Mouse (Mus musculus) midbrain, postnatal 0 days (tissue): ENCODE results near the gene Aqp9. TPM values are rescaled to one million over a fixed set of nuclear protein-coding genes. Genes with fewer than 3 reads are reported as not detected.

Source experiments
- ATAC-seq: fragments of 200-750 bp; cut with Nextera tagmentation; 2 replicates; pipeline ENCODE4 v1.8.0; 2017; ENCODE audit warnings: moderate number of reproducible peaks, mild to moderate bottlenecking, moderate TSS enrichment, moderate library complexity; ENCODE audit not compliant: low FRiP score
- DNase-seq: peaks from one replicate; pipeline ENCODE4 v3.0.0-alpha.2; 2015; ENCODE audit warnings: low spot score
- H3K27ac ChIP-seq: fragments of 300-500 bp; sonication (generic); 2 replicates; pipeline ENCODE4 v1.5.1; 2014; ENCODE audit warnings: low read depth, mild to moderate bottlenecking, low read length, mixed read lengths
- H3K27me3 ChIP-seq: fragments of 300-500 bp; sonication (generic); 2 replicates; pipeline ENCODE4 v1.6.1; 2014; ENCODE audit warnings: low read length, control low read depth, mixed read lengths; ENCODE audit not compliant: insufficient read depth
- H3K36me3 ChIP-seq: fragments of 300-500 bp; sonication (generic); 2 replicates; pipeline ENCODE4 v1.6.1; 2014; ENCODE audit warnings: low read length, control low read depth, mixed read lengths; ENCODE audit not compliant: insufficient read depth
- H3K4me1 ChIP-seq: fragments of 300-500 bp; sonication (generic); 2 replicates; pipeline ENCODE4 v1.6.1; 2014; ENCODE audit warnings: mild to moderate bottlenecking, control low read depth, antibody characterized with exemption, low read length, mixed read lengths; ENCODE audit not compliant: insufficient read depth
- H3K4me2 ChIP-seq: fragments of 300-500 bp; sonication (generic); 2 replicates; pipeline ENCODE4 v1.6.1; 2014; ENCODE audit warnings: low read depth, mild to moderate bottlenecking, low read length, mixed read lengths; ENCODE audit not compliant: poor library complexity, severe bottlenecking
- H3K4me3 ChIP-seq: fragments of 300-500 bp; sonication (generic); 2 replicates; pipeline ENCODE4 v1.5.1; 2014; ENCODE audit warnings: low read depth, mild to moderate bottlenecking, low read length, moderate library complexity
- H3K9ac ChIP-seq: fragments of 300-500 bp; sonication (generic); replicated peaks from 2 replicates; pipeline ENCODE4 v1.6.1; 2014; ENCODE audit warnings: mild to moderate bottlenecking, low read length, moderate library complexity, mixed read lengths; ENCODE audit not compliant: poor library complexity, severe bottlenecking
- H3K9me3 ChIP-seq: fragments of 300-500 bp; sonication (generic); 2 replicates; pipeline ENCODE4 v1.6.1; 2016; ENCODE audit warnings: low read length, control low read depth
- CTCF ChIP-seq: IDR thresholded peaks from 2 replicates; pipeline ENCODE4 v1.5.1; 2016; ENCODE audit warnings: antibody characterized with exemption, mild to moderate bottlenecking
- WGBS: fragments of 180-500 bp; shearing (Covaris S2); extraction: QIAGEN DNeasy Blood & Tissue Kit; methylation state at CpG from one replicate; pipeline ENCODE4 v1.1.7; 2014; 5-methylcytosine and 5-hydroxymethylcytosine counted together
- polyA plus RNA-seq: library from polyadenylated mRNA; unstranded; fragments of >200 nt; fragmentation: Nextera tagmentation; extraction: Ambion mirVana; gene quantifications from 2 replicates; pipeline ENCODE4 v1.2.1, GENCODE M21; 2015
- total RNA-seq: library from RNA; depleted of rRNA; stranded (reverse); fragments of >200 nt; gene quantifications from 2 replicates; pipeline ENCODE4 v1.2.3, GENCODE M21; 2014

The Aqp9 gene
- total and polyA plus RNA-seq, 2 experiments from 2014 or later, result 2.3 to 6.4 TPM

GRCm38 (mm10) chr9:71160849-71161711 lies 7.4 kb downstream of the Aqp9 start:
- no peak for TF ChIP-seq CTCF
- no peak overlapping the region for H3K4me2 ChIP-seq
- H3K4me3 ChIP-seq, result no peak overlapping the region
- H3K27ac ChIP-seq, result no peak overlapping the region
- H3K27me3 ChIP-seq, result no peaks in the 10 kb centered on the region
- no peaks in the 10 kb centered on the region for H3K36me3 ChIP-seq
- no peak for ATAC-seq
- no peak overlapping the region for H3K9ac ChIP-seq
- H3K9me3 ChIP-seq, result no peaks in the 10 kb centered on the region
- WGBS, result 83% methylated on average over 13 of the region's 13 CpGs
- no peaks in the 10 kb centered on the region for H3K4me1 ChIP-seq
- no peak for DNase-seq

DNA sequence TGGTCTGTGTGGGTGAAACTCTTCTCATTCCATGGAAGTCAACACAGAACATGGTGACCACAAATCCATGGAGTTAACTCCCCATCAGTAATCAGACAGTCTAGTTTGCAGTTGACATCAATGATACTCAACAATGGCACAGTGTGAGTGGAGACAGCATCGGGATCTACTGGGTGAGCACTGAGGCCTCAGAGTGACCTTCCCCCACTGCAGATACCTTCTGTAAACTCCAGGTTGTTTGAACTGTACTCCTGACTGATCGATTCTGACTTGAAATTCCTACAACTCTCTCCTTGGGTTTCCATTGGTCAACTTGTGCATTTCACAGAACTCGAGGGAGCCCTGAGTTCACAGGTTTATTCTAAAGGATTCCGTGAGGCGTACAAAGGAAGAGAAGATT lies 8.8 kb downstream of the Aqp9 start:
- TF ChIP-seq CTCF, result no peak
- Histone ChIP-seq H3K27me3 (no peaks in the 10 kb centered on the region), H3K4me2 (no peak overlapping the region), H3K27ac (no peak overlapping the region), H3K36me3 (no peaks in the 10 kb centered on the region), H3K4me3 (no peak overlapping the region), H3K4me1 (no peaks in the 10 kb centered on the region), H3K9ac (no peak overlapping the region), H3K9me3 (no peaks in the 10 kb centered on the region)
- 88% methylated on average over 5 of the region's 5 CpGs for WGBS
- no peak for ATAC-seq
- no peak for DNase-seq

GRCm38 (mm10) chr9:71159060-71159626 lies 9.3 kb downstream of the Aqp9 start:
- H3K9ac ChIP-seq, result no peak overlapping the region
- no peak overlapping the region for H3K4me2 ChIP-seq
- no peak for DNase-seq
- no peak for TF ChIP-seq CTCF
- no peak overlapping the region for H3K27ac ChIP-seq
- H3K9me3 ChIP-seq, result no peaks in the 10 kb centered on the region
- 92% methylated on average over 7 of the region's 7 CpGs for WGBS
- no peaks in the 10 kb centered on the region for H3K36me3 ChIP-seq
- H3K4me3 ChIP-seq, result no peak overlapping the region
- ATAC-seq, result no peak
- no peaks in the 10 kb centered on the region for H3K27me3 ChIP-seq
- H3K4me1 ChIP-seq, result no peaks in the 10 kb centered on the region

GRCm38 (mm10) chr9:71157921-71158646 lies 10.4 kb downstream of the Aqp9 start:
- TF ChIP-seq CTCF, result no peak
- DNase-seq (no peak), ATAC-seq (no peak)
- H3K9me3 ChIP-seq, result no peaks in the 10 kb centered on the region
- H3K4me3 ChIP-seq, result no peak overlapping the region
- H3K4me1 ChIP-seq, result no peaks in the 10 kb centered on the region
- H3K9ac ChIP-seq, result no peak overlapping the region
- 94% methylated on average over 15 of the region's 15 CpGs for WGBS
- no peaks in the 10 kb centered on the region for H3K27me3 ChIP-seq
- no peak overlapping the region for H3K27ac ChIP-seq
- no peaks in the 10 kb centered on the region for H3K36me3 ChIP-seq
- H3K4me2 ChIP-seq, result no peak overlapping the region

GRCm38 (mm10) chr9:71156447-71157035 lies 11.9 kb downstream of the Aqp9 start:
- Histone ChIP-seq H3K9me3 (no peaks in the 10 kb centered on the region), H3K27ac (no peak overlapping the region), H3K4me2 (no peak overlapping the region), H3K4me3 (no peak overlapping the region), H3K27me3 (no peaks in the 10 kb centered on the region), H3K9ac (no peak overlapping the region), H3K36me3 (no peaks in the 10 kb centered on the region), H3K4me1 (no peaks in the 10 kb centered on the region)
- DNase-seq (no peak), ATAC-seq (no peak)
- no peak for TF ChIP-seq CTCF
- 80% methylated on average over 9 of the region's 9 CpGs for WGBS
